Mouse (Mus musculus): ENCODE measurements at regions not wholly inside any gene's neighbourhood (a gene's known extent, or its start where the extent isn't known, plus 50 kb on each side); places are given as distances from the start of the nearest gene placed in this dataset.

DNA sequence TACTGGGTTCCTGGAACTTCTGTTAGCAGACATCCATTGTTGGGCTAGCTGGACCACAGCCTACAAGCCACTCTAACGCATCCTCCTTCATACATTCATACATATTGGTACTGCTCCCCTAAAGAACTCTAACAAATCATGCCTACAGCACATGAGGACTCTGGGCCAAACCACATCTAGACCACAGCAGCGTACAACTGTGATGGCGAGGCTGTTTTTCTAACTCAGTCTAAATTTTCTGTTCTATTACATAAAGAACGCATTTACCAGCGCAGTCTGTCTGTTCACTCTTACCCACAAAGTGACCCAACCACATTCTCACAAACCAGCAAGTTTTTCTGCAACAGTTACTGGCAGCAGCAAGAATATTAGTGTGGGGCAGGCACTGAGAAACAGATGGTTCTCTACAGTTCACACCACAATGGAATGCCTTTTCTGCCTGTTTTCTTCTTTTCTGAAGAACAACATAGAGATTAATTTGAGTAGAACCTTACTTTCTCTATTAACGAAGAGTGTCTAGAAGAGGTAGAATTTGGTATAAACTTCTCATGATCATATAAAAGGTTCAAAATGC, 648.2 kb upstream of the Cdh11 start:
- no peak for DNase-seq (ENCODE audit: low spot score in 2 of 2)

DNA sequence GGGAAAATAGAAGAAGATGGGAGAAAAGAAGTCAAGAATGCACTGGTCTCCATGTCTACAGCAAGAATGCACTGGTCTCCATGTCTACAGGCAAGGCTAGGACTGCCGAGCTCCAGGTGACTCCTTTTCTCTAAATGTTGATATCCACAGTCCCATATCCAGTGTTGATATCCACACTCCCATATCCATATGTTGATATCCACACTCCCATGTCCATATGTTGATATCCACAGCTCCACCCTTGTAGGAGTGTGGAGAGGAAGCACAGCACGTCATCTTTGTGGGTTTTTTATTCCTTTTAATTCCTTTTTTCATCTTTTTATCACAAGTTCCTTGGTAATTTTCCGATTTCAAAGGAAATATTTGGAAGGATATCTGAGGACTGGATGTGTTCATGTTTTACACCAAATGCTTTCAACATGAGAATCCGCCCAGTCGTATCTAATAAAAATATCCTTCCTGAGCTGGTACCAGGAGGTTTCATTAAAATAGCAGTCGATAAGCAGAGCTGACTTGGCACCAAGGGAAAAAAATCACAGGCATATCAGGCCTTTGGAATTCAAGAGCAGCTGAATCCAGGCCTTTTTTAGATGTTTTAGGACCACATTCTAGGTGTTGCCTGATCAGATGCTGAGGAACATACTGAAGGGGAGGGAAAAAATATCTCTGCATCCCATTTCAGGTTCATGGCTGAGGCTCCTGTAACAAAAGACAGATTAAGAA, 653.7 kb upstream of the Cdh11 start:
- peak in 1 of 2 experiments; percentile 34 for DNase-seq (ENCODE audit: low spot score in 2 of 2)

DNA sequence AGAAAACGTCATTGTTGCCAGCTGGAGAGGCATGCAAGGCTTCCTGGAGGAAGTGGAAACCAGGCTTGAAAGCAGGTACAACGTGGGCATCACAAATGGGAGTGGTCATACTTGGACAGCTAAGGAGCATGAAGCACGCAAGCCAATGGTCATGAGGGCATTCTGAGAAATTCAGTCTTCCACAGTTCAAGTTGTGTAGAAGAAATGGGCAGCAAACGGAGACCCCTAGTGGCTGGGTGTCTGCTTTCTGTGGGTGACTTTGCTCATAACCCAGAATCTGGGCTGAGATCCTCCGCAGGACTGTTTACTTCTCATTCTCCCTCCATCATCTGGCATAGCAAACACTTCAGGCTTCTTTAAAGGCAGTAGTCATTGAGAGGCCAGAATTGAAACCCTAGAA, 655.7 kb upstream of the Cdh11 start:
- peak in 1 of 2 experiments; percentile 18 for DNase-seq (ENCODE audit: low spot score in 2 of 2)

DNA sequence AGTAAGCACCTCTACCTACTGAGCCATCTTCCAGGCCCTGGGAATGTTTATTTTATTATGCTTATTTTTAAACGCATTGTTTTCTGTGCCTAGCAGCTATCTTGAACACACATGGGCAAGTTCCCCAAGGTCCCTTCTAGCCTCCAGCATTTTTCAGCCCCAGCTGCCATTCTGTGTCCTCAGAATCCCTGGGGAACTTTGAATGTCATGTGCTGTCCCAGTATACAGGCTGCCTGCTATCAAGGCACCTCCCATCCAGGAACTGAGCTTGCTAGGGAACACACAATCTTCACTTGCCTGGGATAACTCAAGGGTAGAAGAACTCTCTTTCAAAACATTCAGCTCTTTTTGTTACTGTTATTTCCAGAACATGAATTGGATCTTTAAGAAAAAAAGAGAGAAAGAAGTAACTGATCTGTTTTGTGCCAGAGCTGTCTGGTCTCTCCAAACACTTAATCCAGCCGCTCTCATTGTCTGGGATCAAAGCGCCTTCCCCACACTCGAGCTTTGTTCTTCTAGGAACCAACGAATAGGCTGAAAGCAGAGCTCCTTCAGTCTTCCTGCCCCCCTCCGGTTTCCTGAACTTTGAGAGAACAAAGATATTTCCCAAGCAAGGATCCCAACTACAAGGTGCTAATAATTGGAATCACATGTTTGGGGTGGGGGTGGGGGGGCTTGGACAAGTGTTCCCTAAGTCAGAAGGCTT, 657.1 kb upstream of the Cdh11 start:
- DNase-seq (ENCODE audit: low spot score in 2 of 2) = no peak

DNA sequence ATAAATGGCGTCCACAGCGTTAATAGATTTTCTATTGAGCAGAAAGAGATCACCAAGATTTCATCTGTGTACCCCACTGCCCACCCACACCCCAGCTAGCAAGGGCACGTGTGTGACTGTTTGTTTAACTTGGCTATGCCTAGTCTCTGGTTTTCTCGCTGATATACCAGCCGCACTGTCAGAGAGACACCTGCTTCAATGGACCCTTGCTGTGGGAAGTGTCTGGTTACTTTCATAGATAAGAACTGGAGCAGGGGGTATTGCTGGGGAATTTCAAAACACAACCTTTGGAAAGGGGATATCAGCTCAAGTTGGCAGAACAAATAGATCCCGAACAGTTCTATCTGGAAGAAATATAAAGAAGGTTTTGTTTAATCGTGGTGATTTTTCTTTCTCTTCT, 656.8 kb upstream of the Cdh5 start:
- no peak for DNase-seq (ENCODE audit: low spot score in 2 of 2)

DNA sequence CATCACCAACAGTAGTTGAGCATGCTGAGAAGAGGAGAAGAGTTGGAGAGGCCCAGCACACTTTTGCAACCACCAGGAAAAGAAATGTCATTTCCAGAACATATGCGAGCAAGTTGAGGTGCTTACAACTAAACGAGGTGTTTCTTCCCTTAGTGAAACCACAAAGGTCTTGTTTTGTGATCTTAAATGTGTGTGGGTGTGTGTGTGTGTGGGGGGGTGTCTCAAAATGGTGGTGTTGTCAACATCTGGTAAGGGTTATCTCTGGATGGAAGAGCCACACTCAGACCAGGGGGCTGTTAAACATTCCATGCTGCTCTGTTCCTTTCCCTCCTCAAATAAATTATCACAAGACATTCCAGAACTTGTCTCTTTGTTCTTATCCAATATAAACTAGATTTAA, 656.0 kb upstream of the Cdh5 start:
- no peak for DNase-seq (ENCODE audit: low spot score in 2 of 2)

DNA sequence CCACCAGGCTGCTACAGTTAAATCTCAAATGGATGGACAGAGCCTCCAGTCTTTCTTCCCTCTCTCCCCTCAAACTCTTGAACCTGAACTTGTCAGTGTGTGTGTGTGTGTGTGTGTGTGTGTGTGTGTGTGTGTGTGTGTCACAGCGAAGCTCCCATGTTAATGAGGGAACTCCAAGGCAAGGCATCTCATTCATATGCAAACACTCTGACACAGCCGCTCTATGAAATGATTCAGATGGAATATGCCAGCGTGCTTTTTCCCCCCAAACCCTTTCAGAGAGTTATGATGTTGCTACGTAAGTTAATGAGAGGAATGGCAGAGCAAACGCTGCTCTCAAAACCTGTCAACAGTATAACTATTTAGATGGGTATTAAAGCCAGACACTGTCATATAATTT, 653.5 kb upstream of the Cdh5 start:
- no peak for DNase-seq (ENCODE audit: low spot score in 2 of 2)

DNA sequence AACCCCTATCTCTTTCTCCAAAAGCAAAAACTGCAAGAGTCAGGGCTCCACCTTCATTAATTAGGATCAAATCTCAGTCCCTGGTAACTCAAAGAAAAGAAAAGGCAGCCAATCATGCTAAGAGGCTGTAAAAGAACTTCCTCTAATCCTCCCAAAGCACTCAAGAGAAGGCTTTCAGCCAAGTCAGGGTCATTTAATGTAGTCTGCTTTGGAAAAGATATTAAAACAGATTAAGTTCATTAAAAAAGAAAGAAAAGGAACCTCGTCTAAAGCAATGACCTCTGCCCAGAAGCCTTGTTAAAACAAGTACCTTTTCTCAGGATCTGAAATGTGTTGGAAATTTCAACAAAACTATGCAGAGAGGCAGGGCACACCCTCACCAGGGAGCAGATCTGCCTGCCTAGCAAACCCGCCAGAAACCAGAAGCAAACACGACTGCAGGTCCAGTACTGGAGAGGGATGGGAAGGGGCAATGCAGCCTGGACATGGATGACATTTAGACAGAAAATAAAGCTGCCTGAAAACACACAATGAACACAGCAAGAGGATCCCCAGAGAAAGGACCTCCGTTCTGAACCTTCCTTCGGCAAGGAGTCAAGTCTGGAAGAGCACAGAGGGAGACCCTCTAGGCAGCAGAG, 649.9 kb upstream of the Cdh5 start:
- DNase-seq (ENCODE audit: low spot score in 2 of 2) = no peak

DNA sequence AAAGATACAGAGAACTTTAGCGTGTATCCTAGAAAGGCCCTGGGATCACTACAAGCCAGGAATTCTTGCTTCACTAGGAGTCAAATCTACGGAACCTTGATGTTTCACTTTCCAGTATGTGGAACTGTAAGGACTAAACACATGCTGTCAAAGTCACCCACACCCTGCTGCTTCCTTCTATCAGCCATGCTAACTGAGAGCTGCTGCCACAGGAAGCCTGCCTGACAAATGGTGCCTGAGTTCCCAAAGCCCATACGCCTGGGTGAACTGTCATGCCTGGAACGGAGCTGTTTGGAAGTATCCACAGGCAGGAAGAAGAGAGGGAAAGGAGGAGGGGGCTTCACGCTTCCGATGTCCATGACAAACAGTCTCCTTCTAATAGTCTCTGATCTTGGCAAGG, 644.2 kb upstream of the Cdh5 start:
- DNase-seq (ENCODE audit: low spot score in 2 of 2) = no peak

DNA sequence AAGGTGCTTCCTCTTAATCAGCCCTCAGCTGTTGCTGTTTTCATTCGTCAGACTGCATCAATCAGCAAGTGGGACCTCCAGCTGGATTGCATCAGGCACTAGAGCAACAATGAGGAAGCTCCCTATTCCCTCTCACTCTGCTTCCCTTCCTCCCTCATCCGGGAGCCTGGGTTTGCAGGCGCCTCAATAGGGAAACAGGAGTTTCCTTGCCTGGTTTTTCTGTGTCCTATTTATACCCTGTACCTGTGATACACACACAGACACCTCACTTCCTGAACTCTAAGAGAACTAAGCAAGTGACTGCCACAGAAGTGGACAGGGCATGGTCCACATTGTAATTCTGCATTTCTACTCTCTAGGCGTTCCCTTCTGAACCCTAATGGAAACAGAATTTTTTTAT, 637.9 kb upstream of the Cdh5 start:
- DNase-seq (ENCODE audit: low spot score in 2 of 2) = no peak

DNA sequence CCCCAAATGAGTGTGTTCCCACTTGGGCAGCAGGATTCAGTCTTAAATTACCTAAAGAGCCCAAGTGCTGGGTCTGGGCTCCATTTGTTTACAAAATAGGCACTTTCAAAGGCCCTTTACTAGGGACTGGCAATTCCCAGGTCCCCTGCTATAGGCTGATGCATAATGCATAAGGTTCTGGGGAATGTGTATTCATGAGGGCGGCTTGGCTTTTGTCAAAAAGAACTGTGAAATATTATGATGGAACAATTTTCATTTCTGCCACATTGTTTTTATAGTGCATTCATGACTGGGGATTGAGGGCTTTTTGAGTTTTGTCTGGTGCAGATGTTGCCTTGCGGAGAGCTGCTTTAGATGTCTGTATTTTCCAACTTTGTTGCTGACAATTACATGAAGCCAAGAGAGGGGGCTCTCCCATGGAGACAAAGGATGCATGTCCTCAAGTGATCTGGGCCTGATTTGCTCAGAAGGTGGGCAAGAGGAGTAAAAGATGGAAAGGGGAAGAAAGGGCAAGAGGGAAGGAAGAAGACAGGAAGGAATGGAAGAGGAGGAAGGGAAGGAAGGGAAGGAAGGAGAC, 636.6 kb upstream of the Cdh5 start:
- no peak for DNase-seq (ENCODE audit: low spot score in 2 of 2)

DNA sequence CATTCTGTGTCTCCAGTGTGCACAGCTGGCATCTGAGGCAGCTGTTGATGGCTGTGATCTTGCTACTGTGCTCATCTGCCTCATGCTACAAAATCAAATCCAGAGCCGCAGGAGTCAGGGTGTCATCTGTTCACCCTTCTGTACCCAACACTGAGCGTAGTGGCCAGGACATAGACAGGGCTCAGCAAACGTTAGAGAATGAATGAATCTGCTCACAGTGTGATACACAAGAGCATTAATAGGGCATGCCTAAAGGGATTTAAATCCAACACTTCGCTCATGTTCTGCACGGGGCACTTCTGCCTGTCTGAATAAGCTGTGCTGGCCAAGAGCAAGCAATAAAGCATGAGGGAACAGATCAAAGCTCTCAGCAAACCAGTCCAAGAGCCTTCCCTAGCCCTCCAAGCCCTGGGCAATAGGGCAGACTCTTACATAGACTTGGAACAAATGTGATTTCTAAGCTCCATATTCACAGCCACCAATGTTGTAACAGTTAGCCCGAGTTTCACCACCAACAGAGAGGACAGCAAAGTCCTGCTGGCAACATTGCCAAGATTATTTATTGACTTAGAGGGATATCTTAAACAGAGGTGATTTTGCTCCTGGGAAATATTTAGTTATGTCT, 633.8 kb upstream of the Cdh5 start:
- no peak for DNase-seq (ENCODE audit: low spot score in 2 of 2)

DNA sequence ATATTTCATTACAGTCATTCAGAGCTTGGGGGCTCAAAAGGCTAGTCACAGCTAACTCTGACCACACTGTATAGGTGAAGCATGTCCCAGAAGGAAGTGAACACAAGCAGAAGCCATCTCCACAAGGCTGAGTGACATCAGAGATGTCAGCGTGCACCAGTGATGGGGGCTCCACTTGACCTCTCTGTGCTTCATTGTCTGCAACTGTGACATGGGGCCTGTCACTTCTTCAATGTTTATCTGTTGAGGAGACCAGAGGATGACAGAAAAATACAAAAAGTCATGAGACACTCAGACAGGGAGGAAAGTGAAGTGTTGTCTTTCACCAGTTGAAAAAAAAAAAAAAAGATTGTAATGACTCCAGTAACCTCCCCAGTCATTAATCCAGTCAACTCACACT, 632.4 kb upstream of the Cdh5 start:
- DNase-seq (ENCODE audit: low spot score in 2 of 2) = no peak

DNA sequence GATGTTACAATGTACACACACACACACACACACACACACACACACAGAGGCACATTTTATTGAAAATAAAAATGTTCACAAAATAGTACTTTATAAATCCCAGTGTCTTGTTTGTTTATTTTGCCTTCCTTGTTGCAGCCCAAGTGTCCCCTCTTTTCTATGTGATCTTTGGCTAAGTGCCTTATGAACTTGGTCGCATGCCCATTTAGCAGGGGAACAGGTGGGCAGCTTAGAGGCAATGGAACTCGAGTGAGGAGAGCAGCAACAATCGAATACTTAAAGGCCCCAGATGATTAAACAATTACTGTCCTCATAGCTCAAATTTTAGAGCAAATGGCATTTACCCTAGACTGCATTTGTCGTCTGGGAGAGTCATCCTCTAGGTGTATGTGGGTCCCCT, 631.1 kb upstream of the Cdh5 start:
- no peak for DNase-seq (ENCODE audit: low spot score in 2 of 2)

DNA sequence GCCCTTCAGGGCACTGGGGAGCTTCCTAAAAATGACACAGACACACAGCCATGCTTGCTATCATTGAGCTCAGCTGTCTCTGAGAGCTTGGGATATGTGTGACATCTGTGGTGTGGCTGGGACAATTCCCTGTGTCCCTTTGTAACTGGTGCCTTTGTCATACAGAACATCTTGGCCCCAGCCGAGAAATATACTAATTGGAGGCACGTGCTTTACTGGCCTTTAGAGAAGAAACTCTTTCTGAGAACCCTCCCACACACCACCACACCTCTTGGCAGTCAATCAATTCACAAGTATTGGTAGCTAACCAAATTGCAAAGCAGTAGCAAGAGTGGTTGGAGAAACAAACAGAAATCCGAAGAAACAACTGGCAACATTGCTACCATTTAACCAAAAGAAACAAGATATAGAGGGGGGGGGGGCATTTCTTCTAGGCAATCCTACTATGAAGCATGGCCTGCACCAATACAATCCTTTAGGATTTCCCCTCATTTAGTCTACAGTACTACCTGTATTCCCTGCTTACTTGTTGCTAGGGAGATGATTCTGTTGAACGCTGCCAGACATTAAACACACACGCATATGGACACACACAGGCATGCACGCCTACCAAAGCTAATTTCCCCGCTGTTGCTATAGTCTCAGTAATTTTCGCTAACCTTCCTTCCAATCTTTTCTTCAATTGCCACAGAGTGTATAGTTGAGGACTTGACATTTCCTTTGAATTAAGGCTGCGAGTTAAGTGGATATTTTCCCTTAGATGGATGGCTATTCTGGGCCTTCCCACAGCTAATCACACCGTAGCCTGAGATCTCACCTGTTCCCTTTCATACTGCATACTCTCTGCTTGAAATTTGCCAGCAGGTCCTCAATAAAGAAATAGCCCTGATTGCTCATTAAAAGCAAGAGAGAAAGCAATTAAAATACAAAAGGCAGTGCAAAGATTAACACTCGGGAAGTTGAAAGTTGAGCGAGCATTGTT, 625.3 kb upstream of the Cdh5 start:
- DNase-seq (ENCODE audit: low spot score in 2 of 2) = peak in 1 of 2 experiments; percentile 8

DNA sequence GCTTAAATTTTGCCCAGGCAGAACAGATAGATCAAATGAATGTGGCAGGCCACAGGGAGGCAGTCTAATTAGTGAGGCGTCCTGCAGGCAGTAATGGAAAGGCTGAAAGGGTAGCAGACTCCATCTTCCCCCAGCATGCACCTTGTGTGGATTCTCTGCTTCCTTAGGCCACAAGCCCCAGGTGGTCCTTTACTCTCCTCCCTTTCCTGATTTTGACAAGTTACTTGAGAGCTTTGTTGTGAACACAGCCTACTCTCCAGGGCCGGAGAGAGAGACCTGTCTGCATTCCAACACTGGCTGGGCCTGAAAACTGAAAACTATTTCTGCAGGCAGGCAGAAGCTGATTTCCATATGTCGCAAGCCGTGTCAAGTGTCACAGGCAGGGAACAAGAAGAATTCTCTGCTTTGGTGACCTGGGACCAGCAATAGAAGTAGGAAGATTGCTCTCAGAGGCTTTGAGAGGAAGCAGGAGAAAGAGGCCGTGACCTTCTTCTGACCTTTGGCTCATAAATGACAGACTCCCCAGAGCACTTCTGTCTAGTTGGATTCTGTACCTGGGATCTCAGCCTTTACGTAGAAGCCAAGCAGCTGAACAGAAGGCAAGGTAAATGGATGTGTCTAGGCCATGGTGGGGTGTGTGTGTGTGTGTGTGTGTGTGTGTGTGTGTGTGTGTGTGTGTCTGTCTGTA, 619.2 kb upstream of the Cdh5 start:
- DNase-seq (ENCODE audit: low spot score in 2 of 2) = no peak

DNA sequence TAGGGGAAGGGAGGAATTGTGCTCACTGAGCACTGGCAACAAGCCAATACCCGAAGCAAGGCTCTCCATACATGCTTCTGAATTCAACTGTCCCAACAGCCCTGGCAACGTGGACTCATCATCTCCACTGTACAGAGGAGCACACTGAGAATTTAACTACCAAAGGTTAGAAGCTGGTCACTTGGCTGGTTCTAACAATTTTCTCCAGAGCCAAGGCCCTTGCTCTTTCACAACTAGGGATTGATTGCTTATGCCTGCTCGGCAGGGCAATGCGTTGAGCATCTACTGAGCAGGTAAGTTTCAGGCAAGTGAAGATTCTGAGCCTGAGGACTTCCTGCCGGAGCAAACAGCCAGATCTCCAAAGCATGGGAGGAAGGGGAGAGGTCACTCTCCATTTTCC, 616.0 kb upstream of the Cdh5 start:
- no peak for DNase-seq (ENCODE audit: low spot score in 2 of 2)

DNA sequence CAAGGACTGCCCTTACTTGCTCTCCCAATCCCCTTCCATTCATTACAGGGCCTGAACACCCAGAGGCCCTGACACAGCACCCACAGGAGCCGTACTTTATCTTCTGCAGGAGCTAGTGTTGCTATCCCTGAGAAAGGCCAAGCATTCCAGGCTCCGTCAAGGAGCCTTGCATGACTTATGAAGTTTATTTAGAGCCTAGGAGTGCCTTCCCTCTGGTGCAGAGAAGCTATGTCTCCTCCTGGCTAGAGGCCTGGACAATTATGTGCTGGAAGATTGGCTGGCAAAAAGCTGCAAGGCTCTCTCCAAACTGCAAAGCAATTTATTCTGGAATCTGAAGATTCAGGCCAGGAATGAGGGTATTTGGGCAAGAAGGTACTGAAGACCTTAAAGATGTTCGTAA, 612.0 kb upstream of the Cdh5 start:
- DNase-seq (ENCODE audit: low spot score in 2 of 2) = no peak

DNA sequence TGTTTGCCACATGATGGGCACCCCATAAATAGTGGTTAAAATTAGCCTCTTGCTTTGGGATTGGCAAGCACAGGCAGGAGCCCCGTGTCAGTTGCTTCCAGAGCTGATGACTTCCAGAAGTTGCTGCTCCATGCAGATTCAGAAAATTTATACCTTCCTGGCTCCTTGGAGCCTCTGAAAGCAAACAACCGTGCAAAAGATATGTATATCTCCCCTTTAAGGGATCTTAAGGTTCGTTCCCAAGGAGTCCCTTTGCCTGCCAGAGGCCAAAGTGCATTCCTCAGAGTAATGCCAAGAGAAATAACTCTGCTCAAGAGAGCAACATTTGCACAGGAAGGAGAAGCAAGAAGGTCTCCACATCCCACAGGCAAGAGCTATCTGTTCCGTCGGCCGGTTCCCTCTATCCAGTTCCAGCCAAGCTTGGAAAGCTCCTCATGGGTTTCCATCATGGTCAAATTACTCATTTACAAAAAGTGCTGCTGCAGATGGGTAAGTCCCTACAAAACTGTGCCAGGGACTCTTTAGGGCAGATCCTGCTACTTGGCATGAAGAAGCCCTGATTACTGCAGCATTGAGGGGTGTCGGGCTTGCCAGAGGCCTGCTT, 608.4 kb upstream of the Cdh5 start:
- DNase-seq (ENCODE audit: low spot score in 2 of 2) = no peak
